Mouse (Mus musculus) neural tube, embryonic 13.5 days (tissue): Measurements from ENCODE around the gene Heatr1. TPM values are rescaled to one million over a fixed set of nuclear protein-coding genes. Genes with fewer than 3 reads are reported as not detected.

Source experiments
- ATAC-seq: fragments of 200-750 bp; cut with Nextera tagmentation; 2 replicates; pipeline ENCODE4 v1.8.0; 2017; ENCODE audit warnings: low read depth, mild to moderate bottlenecking, moderate TSS enrichment, moderate library complexity
- H3K27ac ChIP-seq: fragments of 300-500 bp; sonication (generic); replicated peaks from 2 replicates; pipeline ENCODE4 v1.5.1; 2015; ENCODE audit warnings: moderate library complexity, mild to moderate bottlenecking, inconsistent platforms
- H3K27me3 ChIP-seq: fragments of 300-500 bp; sonication (generic); 2 replicates; pipeline ENCODE4 v1.6.1; 2015; ENCODE audit warnings: mild to moderate bottlenecking, inconsistent platforms
- H3K36me3 ChIP-seq: fragments of 300-500 bp; sonication (generic); 2 replicates; pipeline ENCODE4 v1.6.1; 2015; ENCODE audit warnings: mild to moderate bottlenecking, inconsistent platforms
- H3K4me1 ChIP-seq: fragments of 300-500 bp; sonication (generic); replicated peaks from 2 replicates; pipeline ENCODE4 v1.6.1; 2015; ENCODE audit warnings: inconsistent platforms
- H3K4me2 ChIP-seq: fragments of 300-500 bp; sonication (generic); 2 replicates; pipeline ENCODE4 v1.6.1; 2015; ENCODE audit warnings: inconsistent platforms, mild to moderate bottlenecking, moderate library complexity
- H3K4me3 ChIP-seq: fragments of 300-500 bp; sonication (generic); 2 replicates; pipeline ENCODE4 v1.5.1; 2015; ENCODE audit warnings: mild to moderate bottlenecking, inconsistent platforms
- H3K9ac ChIP-seq: fragments of 300-500 bp; sonication (generic); 2 replicates; pipeline ENCODE4 v1.6.1; 2015; ENCODE audit warnings: moderate library complexity, mild to moderate bottlenecking, inconsistent platforms
- H3K9me3 ChIP-seq: fragments of 300-500 bp; sonication (generic); 2 replicates; pipeline ENCODE4 v1.6.1; 2016; ENCODE audit warnings: inconsistent platforms
- whole genome bisulfite sequencing: fragments of 180-500 bp; shearing (Covaris S2); methylation state at CpG from one replicate; pipeline ENCODE4 v1.1.7; 2015; 5-methylcytosine and 5-hydroxymethylcytosine counted together
- polyA plus RNA-seq: library from polyadenylated mRNA; unstranded; fragments of >200 nt; fragmentation: Nextera tagmentation; extraction: Ambion mirVana; gene quantifications from 2 replicates; pipeline ENCODE4 v1.2.1, GENCODE M21; 2015

Gene Heatr1
- 11.3 and 14.8 TPM in 2 replicates for polyA plus RNA-seq

DNA sequence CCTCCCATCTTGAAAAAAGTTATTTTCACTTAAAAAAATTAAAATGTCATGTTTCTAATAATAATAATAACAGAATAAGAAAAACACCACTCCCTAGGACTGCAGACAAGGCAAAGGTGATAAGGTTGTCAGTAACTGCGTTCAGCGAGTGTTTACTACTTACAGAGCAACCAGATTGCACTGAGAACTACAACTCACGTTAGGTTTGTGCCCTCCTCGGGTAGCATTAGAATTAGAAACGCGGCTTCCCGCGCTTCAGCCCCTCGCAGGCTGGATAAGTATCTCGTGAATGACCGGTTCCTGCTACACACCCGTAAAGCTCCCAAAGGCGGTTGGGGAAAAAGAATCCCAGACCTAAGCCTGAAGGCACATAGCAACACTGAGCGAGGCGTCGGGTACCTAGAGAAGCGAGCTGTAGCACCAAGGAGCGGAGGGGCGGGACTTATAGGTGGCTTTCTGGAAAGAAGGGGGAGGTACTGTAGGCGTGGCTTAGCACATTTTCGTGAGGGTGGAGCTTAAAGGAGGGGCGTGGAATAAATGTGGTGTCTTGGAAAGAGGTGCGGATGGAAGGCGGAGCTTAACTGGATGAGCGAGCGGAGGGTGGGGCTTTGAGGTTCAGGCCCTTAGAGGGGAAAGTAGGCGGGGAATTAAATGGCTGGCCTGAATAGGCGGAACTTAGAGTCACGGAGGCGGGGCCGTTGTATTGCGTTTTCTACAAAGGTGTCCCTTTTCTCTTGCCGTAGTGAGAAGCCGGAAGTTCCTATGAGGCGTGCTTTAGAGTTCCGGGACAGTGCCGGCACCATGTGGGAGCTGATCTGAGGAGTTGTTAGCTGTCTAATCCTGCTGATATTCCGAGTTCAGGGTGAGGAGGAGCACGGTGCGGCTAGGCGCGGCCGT, at the start of gene Heatr1:
Heatr1 (plus strand) TSS at position 419 of the 897 bp plus-strand sequence.
- peaks cover 10% of the 10 kb centered on the region for H3K4me1 ChIP-seq
- peak within 1 kb of the TSS; percentile 14; the same call in 1 of the 2 replicates for H3K27ac ChIP-seq
- WGBS = under 1% methylated on average over 43 of the region's 43 CpGs
- peak within 1 kb of the TSS; percentile 92 for H3K4me3 ChIP-seq
- H3K4me2 ChIP-seq = peak within 1 kb of the TSS; percentile 97
- peaks cover 22% of the 10 kb centered on the region for H3K36me3 ChIP-seq
- H3K27me3 ChIP-seq = peaks cover 13% of the 10 kb centered on the region
- peak; percentile 98 for ATAC-seq
- peak within 1 kb of the TSS; percentile 77 for H3K9ac ChIP-seq
- H3K9me3 ChIP-seq = no peaks in the 10 kb centered on the region

DNA sequence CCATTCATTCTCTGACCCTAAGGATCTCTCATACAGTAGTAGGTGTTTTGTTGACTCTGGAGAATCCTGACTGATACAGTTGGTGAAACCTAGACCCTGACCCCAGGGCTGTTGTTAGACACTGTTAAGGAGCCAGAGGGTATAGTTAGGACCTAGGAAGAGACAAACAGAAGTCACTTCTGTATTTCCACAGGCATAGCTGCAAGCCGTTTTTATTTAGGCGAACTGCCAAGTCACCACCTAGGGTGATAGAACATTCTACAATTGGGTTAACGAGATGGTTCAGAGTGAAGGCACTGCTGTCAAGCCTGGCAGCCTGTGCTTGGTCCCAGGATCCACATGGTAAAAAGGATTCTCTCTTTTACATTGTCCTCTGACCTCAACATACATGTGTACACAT, 48.0 kb upstream of the Heatr1 start:
- H3K36me3 ChIP-seq = no peaks in the 10 kb centered on the region
- no peaks in the 10 kb centered on the region for H3K27me3 ChIP-seq
- 72% methylated on average over 3 of the region's 3 CpGs for WGBS
- no peak overlapping the region for H3K27ac ChIP-seq
- H3K9ac ChIP-seq = no peak overlapping the region
- H3K9me3 ChIP-seq = no peaks in the 10 kb centered on the region
- no peak overlapping the region for H3K4me3 ChIP-seq
- no peak overlapping the region for H3K4me2 ChIP-seq
- no peak for ATAC-seq
- no peaks in the 10 kb centered on the region for H3K4me1 ChIP-seq

DNA sequence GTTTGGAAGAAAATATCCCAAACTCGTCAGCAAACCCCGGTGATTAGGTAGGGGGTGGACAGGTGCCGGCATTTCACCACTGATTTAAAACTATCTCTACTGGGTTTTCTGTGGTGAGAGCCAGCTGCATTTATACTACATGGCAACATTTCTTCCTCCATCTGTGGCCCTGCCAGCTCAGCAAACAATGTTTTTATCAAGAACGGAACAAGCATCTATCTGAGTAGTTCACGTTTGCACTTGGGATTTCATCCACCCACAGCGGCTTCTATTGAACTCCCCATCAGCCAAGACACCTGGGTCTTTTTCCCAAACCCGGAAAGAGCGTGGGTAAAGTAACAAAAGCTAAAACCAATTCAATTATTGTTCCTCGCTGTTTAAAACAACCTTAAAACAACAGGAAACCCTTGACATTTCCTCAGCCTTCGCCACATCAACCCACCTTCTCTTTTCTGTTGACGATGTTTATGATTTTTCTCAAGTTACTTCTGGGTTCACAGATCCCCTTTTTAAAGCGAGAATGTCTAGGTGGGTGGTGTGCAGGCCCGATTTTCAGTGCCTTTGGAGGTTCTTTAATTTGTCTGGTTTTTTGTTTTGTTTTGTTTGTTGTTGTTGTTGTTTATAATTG, 45.5 kb upstream of the Heatr1 start:
- 78% methylated on average over 13 of the region's 13 CpGs for WGBS
- Histone ChIP-seq H3K9ac (no peak overlapping the region), H3K36me3 (no peaks in the 10 kb centered on the region), H3K27ac (no peak overlapping the region), H3K27me3 (no peaks in the 10 kb centered on the region), H3K9me3 (no peaks in the 10 kb centered on the region), H3K4me1 (no peaks in the 10 kb centered on the region), H3K4me2 (no peak overlapping the region), H3K4me3 (no peak overlapping the region)
- no peak for ATAC-seq

DNA sequence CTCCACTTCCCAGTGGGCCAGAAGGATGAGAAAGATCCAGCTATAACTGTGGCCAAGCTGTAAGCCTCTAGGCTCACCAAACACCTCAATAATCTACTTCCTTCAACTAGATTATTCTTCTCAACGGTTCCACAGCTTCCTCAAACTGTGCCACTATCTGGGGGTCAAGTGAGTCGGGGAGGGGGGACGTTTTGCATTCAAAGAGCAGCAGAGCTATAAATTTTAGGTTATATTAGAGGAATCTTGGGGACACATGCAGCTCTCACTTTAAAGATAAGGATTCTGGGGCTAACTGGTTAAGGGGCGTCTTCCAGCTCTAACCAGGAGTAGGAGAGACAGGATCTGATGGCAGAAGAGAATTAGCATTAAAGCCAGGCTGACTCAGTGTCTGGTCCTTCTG, 38.6 kb upstream of the Heatr1 start:
- no peaks in the 10 kb centered on the region for H3K9me3 ChIP-seq
- H3K27ac ChIP-seq = no peak overlapping the region
- H3K36me3 ChIP-seq = no peaks in the 10 kb centered on the region
- H3K4me2 ChIP-seq = no peak overlapping the region
- ATAC-seq = no peak
- H3K9ac ChIP-seq = no peak overlapping the region
- no peaks in the 10 kb centered on the region for H3K4me1 ChIP-seq
- H3K27me3 ChIP-seq = no peaks in the 10 kb centered on the region
- WGBS = 75% methylated on average over 4 of the region's 4 CpGs
- H3K4me3 ChIP-seq = no peak overlapping the region

DNA sequence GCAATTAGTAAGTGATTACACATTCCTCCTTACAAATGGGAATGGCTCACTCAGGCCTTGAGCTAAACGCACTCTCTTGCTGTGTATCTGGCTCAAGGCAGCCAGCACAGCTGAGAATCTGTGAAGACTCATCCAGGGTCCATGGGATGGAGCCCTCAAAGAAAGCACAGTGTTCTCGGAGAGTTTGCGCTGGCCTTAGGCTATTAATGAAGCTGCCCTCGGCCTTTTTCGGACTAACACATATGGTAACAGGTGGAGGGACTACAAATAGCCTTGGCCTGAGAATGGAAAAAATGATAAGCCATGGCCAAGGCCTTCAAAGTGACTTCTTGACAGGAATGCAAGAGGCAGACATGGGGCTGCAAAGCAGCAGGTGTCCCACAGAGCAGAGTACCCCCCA, 37.3 kb upstream of the Heatr1 start:
- Histone ChIP-seq H3K9ac (no peak overlapping the region), H3K36me3 (no peaks in the 10 kb centered on the region), H3K4me2 (no peak overlapping the region), H3K4me1 (no peaks in the 10 kb centered on the region), H3K4me3 (no peak overlapping the region), H3K27ac (no peak overlapping the region), H3K27me3 (no peaks in the 10 kb centered on the region), H3K9me3 (no peaks in the 10 kb centered on the region)
- ATAC-seq = no peak
- WGBS = 81% methylated on average over 5 of the region's 5 CpGs

DNA sequence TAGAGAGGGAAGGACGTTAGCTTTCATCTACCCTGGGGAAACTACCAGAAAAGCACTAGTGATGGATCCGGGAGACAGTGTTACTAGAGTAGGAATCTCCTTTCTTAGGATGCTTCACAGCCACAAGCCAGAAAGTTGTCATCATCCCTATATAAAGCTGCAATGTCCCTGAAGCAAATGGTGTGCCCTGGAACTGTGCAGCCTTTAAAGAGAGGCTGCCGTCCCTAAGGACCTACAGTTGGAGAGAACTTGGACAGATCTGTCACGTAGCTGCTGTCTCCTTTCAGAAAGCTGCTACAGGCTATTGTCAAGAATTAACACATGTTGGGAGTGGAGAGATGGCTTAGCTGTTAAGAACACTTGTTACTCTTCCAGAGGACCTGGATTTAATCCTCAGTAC, 33.3 kb upstream of the Heatr1 start:
- Histone ChIP-seq H3K27me3 (no peaks in the 10 kb centered on the region), H3K9ac (no peak overlapping the region), H3K4me2 (no peak overlapping the region), H3K36me3 (no peaks in the 10 kb centered on the region), H3K4me1 (no peaks in the 10 kb centered on the region), H3K4me3 (no peak overlapping the region), H3K27ac (no peak overlapping the region), H3K9me3 (no peaks in the 10 kb centered on the region)
- 83% methylated on average over 4 of the region's 4 CpGs for WGBS
- ATAC-seq = no peak

DNA sequence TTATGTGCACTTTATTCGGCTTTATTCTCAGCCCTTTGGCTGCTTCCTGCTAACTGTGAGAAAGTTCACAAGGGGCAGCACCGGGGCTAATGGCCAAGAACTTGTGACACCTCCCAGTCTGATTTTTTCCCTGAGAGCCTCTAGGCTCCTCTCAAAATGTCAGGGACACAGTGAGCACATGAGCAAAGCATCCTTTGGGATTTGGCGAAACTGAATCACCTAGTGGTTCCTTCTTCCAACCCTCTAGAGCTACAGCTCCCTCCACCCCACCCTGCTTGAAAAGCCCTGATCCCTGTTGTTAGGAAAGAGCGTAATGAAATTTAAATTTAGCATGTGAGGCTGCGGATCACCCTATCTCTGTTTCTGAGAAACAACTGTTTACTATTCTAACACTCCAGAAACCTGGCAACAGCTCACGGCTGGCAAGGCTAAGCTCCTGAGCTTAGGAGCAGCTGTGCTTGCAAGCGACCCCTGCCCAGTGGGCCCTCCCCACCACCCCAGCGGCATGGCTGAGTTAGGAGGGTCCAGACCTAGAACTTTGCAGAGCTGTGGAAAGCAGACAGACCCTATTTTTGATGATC, 25.7 kb upstream of the Heatr1 start:
- H3K4me3 ChIP-seq = no peak overlapping the region
- no peaks in the 10 kb centered on the region for H3K9me3 ChIP-seq
- no peak overlapping the region for H3K9ac ChIP-seq
- H3K4me2 ChIP-seq = no peak overlapping the region
- no peak for ATAC-seq
- H3K27ac ChIP-seq = no peak overlapping the region
- 68% methylated on average over 8 of the region's 8 CpGs for WGBS
- H3K4me1 ChIP-seq = no peaks in the 10 kb centered on the region; the same call in 1 of the 2 replicates
- H3K36me3 ChIP-seq = no peaks in the 10 kb centered on the region
- H3K27me3 ChIP-seq = no peaks in the 10 kb centered on the region

DNA sequence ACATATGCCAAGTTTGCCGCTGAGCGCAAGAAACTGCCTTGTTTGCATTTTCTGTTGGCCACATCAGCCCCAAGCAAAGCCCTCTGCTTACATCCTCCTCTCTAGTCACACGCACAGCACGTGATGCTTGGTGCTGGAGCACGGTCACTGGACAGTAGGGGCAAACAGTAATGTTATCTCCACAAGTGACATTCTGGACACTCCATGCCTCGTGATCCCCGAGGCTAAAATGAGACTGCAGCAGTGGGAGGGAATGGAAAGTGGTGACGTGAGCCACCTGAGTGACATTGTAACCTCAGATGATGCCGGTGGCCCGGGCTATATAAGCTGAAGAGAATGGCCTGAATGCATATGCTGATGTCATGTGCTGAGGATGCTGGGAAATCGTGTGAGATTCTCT, 24.9 kb upstream of the Heatr1 start:
- H3K4me1 ChIP-seq = no peaks in the 10 kb centered on the region; the same call in 1 of the 2 replicates
- no peak for ATAC-seq
- H3K4me2 ChIP-seq = no peak overlapping the region
- no peak overlapping the region for H3K27ac ChIP-seq
- H3K27me3 ChIP-seq = no peaks in the 10 kb centered on the region
- H3K36me3 ChIP-seq = no peaks in the 10 kb centered on the region
- H3K4me3 ChIP-seq = no peak overlapping the region
- H3K9ac ChIP-seq = no peak overlapping the region
- no peaks in the 10 kb centered on the region for H3K9me3 ChIP-seq
- WGBS = 88% methylated on average over 11 of the region's 11 CpGs

DNA sequence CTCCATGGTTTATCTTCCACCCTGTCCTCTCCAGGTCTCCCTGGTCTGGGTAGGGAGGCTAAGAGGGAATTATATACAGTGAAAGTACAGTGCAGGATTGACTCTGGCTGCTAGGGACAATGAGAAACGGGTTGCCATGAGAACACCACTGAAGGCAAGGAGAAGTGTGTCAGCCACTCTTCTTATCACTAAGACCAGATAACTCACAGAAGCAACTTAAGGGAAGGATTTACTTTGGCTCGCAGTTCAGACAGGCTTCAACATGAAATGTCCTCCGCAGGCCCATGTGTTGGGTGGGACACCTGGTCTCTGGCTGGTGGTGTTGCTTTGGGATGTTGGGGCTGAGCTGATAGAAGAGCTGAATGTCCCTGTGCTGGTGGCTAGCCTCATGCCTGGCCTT, 22.1 kb upstream of the Heatr1 start:
- Histone ChIP-seq H3K27ac (no peak overlapping the region), H3K27me3 (no peaks in the 10 kb centered on the region), H3K4me1 (no peaks in the 10 kb centered on the region; the same call in 1 of the 2 replicates), H3K4me2 (no peak overlapping the region), H3K4me3 (no peak overlapping the region), H3K9ac (no peak overlapping the region), H3K9me3 (no peaks in the 10 kb centered on the region), H3K36me3 (no peaks in the 10 kb centered on the region)
- no peak for ATAC-seq
- WGBS = 81% methylated on average over 3 of the region's 3 CpGs

DNA sequence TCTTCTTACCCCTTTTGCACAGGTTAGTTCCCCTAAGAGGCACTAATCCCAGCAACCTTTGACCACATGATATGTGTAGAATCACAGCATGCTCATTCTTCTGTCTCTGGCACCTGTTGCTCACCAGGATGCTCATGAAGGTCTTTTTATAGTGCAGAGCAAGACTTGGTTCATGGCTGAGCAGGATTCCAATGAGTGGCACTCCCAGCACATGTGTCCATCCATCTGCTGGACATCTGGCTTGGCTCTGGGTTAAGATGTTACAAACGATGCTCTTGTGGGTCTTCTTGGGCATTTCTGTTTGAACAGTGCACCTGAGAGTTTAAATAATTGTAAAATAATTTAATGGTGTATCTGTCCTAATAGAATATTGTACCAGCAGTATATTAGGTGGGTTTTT, 18.0 kb upstream of the Heatr1 start:
- no peaks in the 10 kb centered on the region for H3K4me1 ChIP-seq
- H3K4me2 ChIP-seq = no peak overlapping the region
- H3K27ac ChIP-seq = no peak overlapping the region
- H3K27me3 ChIP-seq = no peaks in the 10 kb centered on the region
- H3K36me3 ChIP-seq = no peaks in the 10 kb centered on the region
- WGBS = 70% methylated on average over 1 of the region's 1 CpGs
- H3K9ac ChIP-seq = no peak overlapping the region
- H3K4me3 ChIP-seq = no peak overlapping the region
- no peaks in the 10 kb centered on the region for H3K9me3 ChIP-seq
- no peak for ATAC-seq

DNA sequence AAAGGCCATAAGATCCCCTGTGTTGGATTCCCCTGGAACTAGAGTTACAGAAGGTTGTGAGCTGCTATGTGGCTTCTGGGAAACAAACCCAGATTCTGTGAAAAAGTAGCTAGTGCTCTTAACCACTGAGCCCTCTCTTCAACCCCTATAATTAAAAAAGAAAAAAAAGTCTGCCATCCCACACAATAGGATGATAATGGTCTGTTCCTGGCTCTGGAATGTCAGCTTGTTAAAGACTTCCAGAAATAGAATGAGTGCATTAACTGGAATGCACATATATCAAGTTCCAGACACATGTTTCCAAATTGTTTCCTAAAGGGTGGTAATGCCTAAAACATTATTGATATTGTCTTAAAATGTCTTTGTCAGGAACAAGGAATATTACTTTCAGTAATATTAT, 10.0 kb upstream of the Heatr1 start:
- H3K27ac ChIP-seq = no peak overlapping the region
- H3K4me1 ChIP-seq = no peaks in the 10 kb centered on the region
- H3K4me2 ChIP-seq = no peak overlapping the region
- no peaks in the 10 kb centered on the region for H3K27me3 ChIP-seq
- no peak overlapping the region for H3K9ac ChIP-seq
- H3K36me3 ChIP-seq = no peaks in the 10 kb centered on the region
- H3K9me3 ChIP-seq = no peaks in the 10 kb centered on the region
- ATAC-seq = no peak
- H3K4me3 ChIP-seq = no peak overlapping the region

DNA sequence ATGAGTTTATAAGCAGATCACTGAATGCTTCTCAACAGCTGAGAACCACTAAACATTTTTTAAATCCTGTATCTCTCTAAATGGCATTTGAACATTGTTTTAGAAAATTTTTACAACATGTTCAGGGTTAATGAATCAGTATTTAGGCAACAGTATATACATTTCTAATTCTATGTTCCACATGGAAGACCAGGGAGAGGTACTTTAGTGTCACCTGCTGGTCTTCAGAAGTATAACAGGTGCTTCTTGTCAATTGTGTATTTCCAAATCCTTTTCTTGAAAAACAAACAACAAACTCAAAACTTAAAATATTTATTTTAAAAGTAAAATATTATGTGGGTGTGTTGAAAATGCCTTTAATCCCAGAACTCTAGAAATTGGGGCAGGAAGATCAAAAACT, 8.5 kb upstream of the Heatr1 start:
- Histone ChIP-seq H3K9me3 (no peaks in the 10 kb centered on the region), H3K4me2 (no peak overlapping the region), H3K27me3 (no peaks in the 10 kb centered on the region), H3K9ac (no peak overlapping the region), H3K27ac (no peak overlapping the region), H3K36me3 (no peaks in the 10 kb centered on the region), H3K4me1 (no peaks in the 10 kb centered on the region), H3K4me3 (no peak overlapping the region)
- no peak for ATAC-seq
